Mouse (Mus musculus): ENCODE measurements around the gene Aifm2. TPM values are rescaled to one million over a fixed set of nuclear protein-coding genes. Genes with fewer than 3 reads are reported as not detected.

The Aifm2 gene
- polyA plus RNA-seq (2012; fragmentation: generic; extraction: Trizol): 20.2 TPM

DNA sequence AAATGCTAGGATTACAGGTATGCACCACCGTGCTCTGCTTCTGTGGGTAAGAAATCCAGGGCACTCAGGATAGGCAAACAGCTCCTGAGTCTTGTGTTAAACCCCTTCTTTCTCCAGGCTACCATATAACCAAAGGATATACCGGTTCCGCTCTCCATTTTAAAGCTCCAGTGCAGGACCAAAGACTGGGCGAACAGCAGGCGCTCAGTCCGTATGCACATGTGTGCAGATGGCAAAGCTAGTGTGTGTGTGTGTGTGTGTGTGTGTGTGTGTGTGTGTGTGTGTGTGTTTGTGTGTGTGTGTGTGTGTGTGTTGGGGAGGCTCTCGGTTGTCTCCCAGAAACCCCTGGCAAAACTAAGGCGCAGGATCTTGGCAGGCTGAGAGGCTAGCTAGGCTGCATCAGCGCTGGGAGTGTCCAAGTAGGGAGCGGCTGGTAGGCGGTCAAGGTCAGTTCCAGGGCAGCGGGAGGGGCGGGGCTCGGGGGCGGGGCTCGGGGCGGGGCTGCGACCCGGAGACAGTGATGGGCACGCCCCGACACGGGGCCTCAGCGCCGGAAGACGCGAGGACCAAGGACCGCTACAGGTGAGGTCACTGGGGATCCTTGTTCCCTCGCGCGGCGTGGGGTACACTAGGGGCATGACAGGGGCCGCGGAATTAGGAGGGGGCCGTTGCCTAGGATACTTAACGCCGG lies at the start of gene Aifm2:
Gene Aifm2 (plus strand): TSS at position 493 of the 691 bp plus-strand sequence.
- H3ac ChIP-seq (ENCODE audit: control insufficient read depth, insufficient read length): peak within 1 kb of the TSS; percentile 5
- TF ChIP-seq POLR2AphosphoS2 (IDR thresholded peaks at IDR 0.05; ENCODE audit: insufficient read length, low read depth): peak; percentile 68
- no peak for TF ChIP-seq TCF12 (IDR thresholded peaks at IDR 0.05; ENCODE audit: insufficient read depth, poor library complexity, severe bottlenecking)
- peak; percentile 77 for TF ChIP-seq POLR2A (IDR thresholded peaks at IDR 0.05; ENCODE audit: insufficient read length, low read depth)
- TF ChIP-seq REST (IDR thresholded peaks at IDR 0.05; ENCODE audit: insufficient read depth, insufficient read length): no peak
- peak within 1 kb of the TSS; percentile 40 for H3K4me3 ChIP-seq
- H3K27me3 ChIP-seq (ENCODE audit: control insufficient read depth, insufficient read depth, insufficient read length): no peaks in the 10 kb centered on the region
- H3K4me2 ChIP-seq (ENCODE audit: low read depth): peak within 1 kb of the TSS; percentile 53
- H3K79me2 ChIP-seq (ENCODE audit: control insufficient read depth, insufficient read depth): no peaks in the 10 kb centered on the region
- no peaks in the 10 kb centered on the region for H3K36me3 ChIP-seq (ENCODE audit: control insufficient read depth, insufficient read depth)

DNA sequence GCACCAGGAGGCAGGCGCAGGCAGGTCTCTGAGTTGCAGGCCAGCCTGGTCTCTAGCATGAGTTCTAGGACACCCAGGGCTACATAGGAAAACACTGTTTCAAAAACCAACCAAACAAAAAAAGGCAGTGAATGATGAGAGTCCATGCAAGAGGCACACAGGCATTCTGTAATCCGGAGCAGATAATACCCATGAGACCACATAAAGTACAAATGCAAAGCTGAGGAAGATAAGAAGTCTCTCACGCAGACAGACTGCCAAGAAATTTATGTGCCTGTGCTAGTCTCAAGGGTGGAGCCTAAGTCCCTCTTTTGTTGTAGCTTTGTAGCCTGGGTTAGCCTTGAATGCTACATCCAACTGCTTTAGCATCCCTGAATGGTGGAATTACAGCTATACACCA lies 49.4 kb upstream of the Aifm2 start:
- peaks cover 36% of the 10 kb centered on the region for H3K36me3 ChIP-seq (ENCODE audit: control insufficient read depth, insufficient read depth)
- H3K4me2 ChIP-seq (ENCODE audit: low read depth): no peak overlapping the region
- no peak overlapping the region for H3K4me3 ChIP-seq
- no peak overlapping the region for H3ac ChIP-seq (ENCODE audit: control insufficient read depth, insufficient read length)
- TF ChIP-seq TCF3 (IDR thresholded peaks at IDR 0.05; ENCODE audit: insufficient read length, low read depth) (no peak), E2F4 (IDR thresholded peaks at IDR 0.05; ENCODE audit: insufficient read depth) (no peak), REST (IDR thresholded peaks at IDR 0.05; ENCODE audit: insufficient read depth, insufficient read length) (no peak), USF1 (IDR thresholded peaks at IDR 0.05; ENCODE audit: low read depth) (no peak), SRF (IDR thresholded peaks at IDR 0.05; ENCODE audit: control insufficient read depth, insufficient read length, low read depth) (no peak), POLR2A (IDR thresholded peaks at IDR 0.05; ENCODE audit: insufficient read length, low read depth) (no peak), TCF12 (IDR thresholded peaks at IDR 0.05; ENCODE audit: insufficient read depth, poor library complexity, severe bottlenecking) (no peak)
- H3K79me2 ChIP-seq (ENCODE audit: control insufficient read depth, insufficient read depth): no peaks in the 10 kb centered on the region
- H3K27me3 ChIP-seq (ENCODE audit: control insufficient read depth, insufficient read depth, insufficient read length): no peaks in the 10 kb centered on the region

- Histone ChIP-seq H3K4me2 (ENCODE audit: low read depth) (no peak overlapping the region), H3K4me3 (no peak overlapping the region), H3K36me3 (ENCODE audit: control insufficient read depth, insufficient read depth) (peaks cover 23% of the 10 kb centered on the region), H3K27me3 (ENCODE audit: control insufficient read depth, insufficient read depth, insufficient read length) (no peaks in the 10 kb centered on the region), H3K79me2 (ENCODE audit: control insufficient read depth, insufficient read depth) (no peaks in the 10 kb centered on the region), H3ac (ENCODE audit: control insufficient read depth, insufficient read length) (no peak overlapping the region)
- no peak for TF ChIP-seq POLR2A (IDR thresholded peaks at IDR 0.05; ENCODE audit: insufficient read length, low read depth)
Observed at GRCm38 (mm10) chr10:61669289-61669688, 45.8 kb upstream of the Aifm2 start.

- TF ChIP-seq MYOG (IDR thresholded peaks at IDR 0.05; ENCODE audit: control insufficient read depth in 1 of 3, insufficient read depth in 1 of 3, insufficient read length in 2 of 3, low read depth in 2 of 3) (no peak), CEBPB (IDR thresholded peaks at IDR 0.05; ENCODE audit: insufficient read depth, poor library complexity, severe bottlenecking) (0 out of 2 replicates have a peak, but pooled peaks have one; percentile 25), TCF3 (IDR thresholded peaks at IDR 0.05; ENCODE audit: insufficient read length, low read depth) (no peak), TCF12 (IDR thresholded peaks at IDR 0.05; ENCODE audit: insufficient read depth, poor library complexity, severe bottlenecking) (no peak), MAX (IDR thresholded peaks at IDR 0.05; ENCODE audit: low read depth) (no peak), MYOD1 (IDR thresholded peaks at IDR 0.05; ENCODE audit: control insufficient read depth in 1 of 3, insufficient read length in 2 of 3, low read depth in 2 of 3) (no peak)
- no peaks in the 10 kb centered on the region for H3K79me2 ChIP-seq (ENCODE audit: control insufficient read depth, insufficient read depth)
- H3ac ChIP-seq (ENCODE audit: control insufficient read depth, insufficient read length): no peak overlapping the region
- H3K36me3 ChIP-seq (ENCODE audit: control insufficient read depth, insufficient read depth): peaks cover 19% of the 10 kb centered on the region
- no peak overlapping the region for H3K4me3 ChIP-seq
- H3K4me2 ChIP-seq (ENCODE audit: low read depth): no peak overlapping the region
- no peaks in the 10 kb centered on the region for H3K27me3 ChIP-seq (ENCODE audit: control insufficient read depth, insufficient read depth, insufficient read length)
Observed at GRCm38 (mm10) chr10:61669896-61670295, 45.2 kb upstream of the Aifm2 start.

DNA sequence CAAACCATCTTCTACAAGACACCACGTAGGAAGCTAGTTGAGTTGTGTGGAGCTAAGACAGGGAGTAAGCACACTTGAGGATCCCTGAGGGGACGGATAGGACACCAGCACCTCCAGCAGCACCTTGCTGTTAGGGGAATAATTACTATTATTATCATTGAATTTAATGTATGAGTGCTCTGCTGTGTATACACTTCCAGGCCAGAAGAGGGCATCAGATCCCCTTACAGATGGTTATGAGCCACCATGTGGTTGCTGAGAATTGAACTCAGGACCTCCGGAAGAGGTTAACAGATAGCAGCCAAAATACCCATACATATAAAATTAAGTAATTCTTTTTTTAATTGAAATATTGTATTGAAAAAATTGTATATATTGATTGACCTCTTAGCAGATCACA lies 44.3 kb upstream of the Aifm2 start:
- peaks cover 11% of the 10 kb centered on the region for H3K36me3 ChIP-seq (ENCODE audit: control insufficient read depth, insufficient read depth)
- no peak for TF ChIP-seq SRF (IDR thresholded peaks at IDR 0.05; ENCODE audit: control insufficient read depth, insufficient read length, low read depth)
- no peak for TF ChIP-seq MAX (IDR thresholded peaks at IDR 0.05; ENCODE audit: low read depth)
- TF ChIP-seq CEBPB (IDR thresholded peaks at IDR 0.05; ENCODE audit: insufficient read depth, poor library complexity, severe bottlenecking): no peak
- TF ChIP-seq TCF3 (IDR thresholded peaks at IDR 0.05; ENCODE audit: insufficient read length, low read depth): no peak
- TF ChIP-seq MYOD1 (IDR thresholded peaks at IDR 0.05; ENCODE audit: control insufficient read depth in 1 of 3, insufficient read length in 2 of 3, low read depth in 2 of 3): no peak
- no peak for TF ChIP-seq TCF12 (IDR thresholded peaks at IDR 0.05; ENCODE audit: insufficient read depth, poor library complexity, severe bottlenecking)
- no peak for TF ChIP-seq POLR2AphosphoS2 (IDR thresholded peaks at IDR 0.05; ENCODE audit: insufficient read length, low read depth)
- no peak for TF ChIP-seq MYOG (IDR thresholded peaks at IDR 0.05; ENCODE audit: control insufficient read depth in 1 of 3, insufficient read depth in 1 of 3, insufficient read length in 2 of 3, low read depth in 2 of 3)
- TF ChIP-seq REST (IDR thresholded peaks at IDR 0.05; ENCODE audit: insufficient read depth, insufficient read length): no peak
- no peak for TF ChIP-seq USF1 (IDR thresholded peaks at IDR 0.05; ENCODE audit: low read depth)
- TF ChIP-seq E2F4 (IDR thresholded peaks at IDR 0.05; ENCODE audit: insufficient read depth): no peak
- no peak for TF ChIP-seq POLR2A (IDR thresholded peaks at IDR 0.05; ENCODE audit: insufficient read length, low read depth)
- H3K79me2 ChIP-seq (ENCODE audit: control insufficient read depth, insufficient read depth): no peaks in the 10 kb centered on the region
- H3K27me3 ChIP-seq (ENCODE audit: control insufficient read depth, insufficient read depth, insufficient read length): no peaks in the 10 kb centered on the region
- H3ac ChIP-seq (ENCODE audit: control insufficient read depth, insufficient read length): no peak overlapping the region
- no peak overlapping the region for H3K4me2 ChIP-seq (ENCODE audit: low read depth)
- H3K4me3 ChIP-seq: no peak overlapping the region
